Mouse (Mus musculus): Measurements from ENCODE around the gene Pde4d. TPM values are rescaled to one million over a fixed set of nuclear protein-coding genes. Genes with fewer than 3 reads are reported as not detected.

Pde4d gene
- polyA plus RNA-seq, 1 experiment from 2014 or later = 9.8 TPM

GRCm38 (mm10) chr13:109651790-109652605 lies 1202.2 kb downstream of the Pde4d start:
- Histone ChIP-seq H3K4me1 (peaks cover 26% of the 10 kb centered on the region), H3K36me3 (replicated peaks) (no peaks in the 10 kb centered on the region), H3K4me3 (no peak overlapping the region), H3K27me3 (ENCODE audit: poor library complexity, severe bottlenecking) (no peaks in the 10 kb centered on the region), H3K9me3 (no peaks in the 10 kb centered on the region), H3K27ac (no peak overlapping the region)
- 81% methylated on average over 10 of the region's 10 CpGs for WGBS
- no peak for DNase-seq (ENCODE audit: extremely low spot score, low spot score)

GRCm38 (mm10) chr13:109652631-109653030 lies 1202.9 kb downstream of the Pde4d start:
- H3K27me3 ChIP-seq (ENCODE audit: poor library complexity, severe bottlenecking) = no peaks in the 10 kb centered on the region
- H3K9me3 ChIP-seq = no peaks in the 10 kb centered on the region
- H3K36me3 ChIP-seq (replicated peaks) = no peaks in the 10 kb centered on the region
- no peak for DNase-seq (ENCODE audit: extremely low spot score, low spot score)
- no peak overlapping the region for H3K4me3 ChIP-seq
- no peak overlapping the region for H3K27ac ChIP-seq
- WGBS = 66% methylated on average over 7 of the region's 7 CpGs
- peaks cover 26% of the 10 kb centered on the region for H3K4me1 ChIP-seq

- Histone ChIP-seq H3K27me3 (ENCODE audit: poor library complexity, severe bottlenecking) (no peaks in the 10 kb centered on the region), H3K4me1 (peaks cover 31% of the 10 kb centered on the region), H3K36me3 (replicated peaks) (no peaks in the 10 kb centered on the region), H3K4me3 (no peak overlapping the region), H3K9me3 (no peaks in the 10 kb centered on the region), H3K27ac (no peak overlapping the region)
- 55% methylated on average over 3 of the region's 3 CpGs for WGBS
- no peak for DNase-seq (ENCODE audit: extremely low spot score, low spot score)
These were observed 1205.6 kb downstream of the Pde4d start for GRCm38 (mm10) chr13:109655390-109655789.

GRCm38 (mm10) chr13:109659103-109659502 lies 1209.4 kb downstream of the Pde4d start:
- DNase-seq (ENCODE audit: extremely low spot score, low spot score) = no peak
- Histone ChIP-seq H3K36me3 (replicated peaks) (no peaks in the 10 kb centered on the region), H3K4me3 (no peak overlapping the region), H3K4me1 (peaks cover 22% of the 10 kb centered on the region), H3K27ac (no peak overlapping the region), H3K27me3 (ENCODE audit: poor library complexity, severe bottlenecking) (no peaks in the 10 kb centered on the region), H3K9me3 (no peaks in the 10 kb centered on the region)
- 92% methylated on average over 6 of the region's 6 CpGs for WGBS

DNA sequence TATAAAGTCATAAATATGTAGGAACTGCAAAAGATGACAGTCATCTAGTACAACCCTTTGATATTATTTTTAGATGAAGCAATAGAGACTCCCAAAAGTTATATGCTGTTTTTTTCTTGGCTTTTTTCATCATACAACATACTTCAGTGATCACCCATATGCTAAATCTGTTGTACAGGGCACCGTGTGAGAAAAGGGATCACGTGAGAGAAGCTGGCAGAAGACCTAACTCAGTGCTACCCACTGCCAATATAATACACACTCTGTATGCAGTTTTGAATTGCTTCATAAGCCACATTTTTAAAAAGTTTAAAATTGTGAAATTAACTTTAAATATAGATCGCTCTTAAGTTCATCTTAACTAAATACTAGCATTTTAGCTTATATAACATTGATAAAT lies 1211.6 kb downstream of the Pde4d start:
- no peaks in the 10 kb centered on the region for H3K9me3 ChIP-seq
- 92% methylated on average over 3 of the region's 3 CpGs for WGBS
- no peaks in the 10 kb centered on the region for H3K27me3 ChIP-seq (ENCODE audit: poor library complexity, severe bottlenecking)
- H3K4me3 ChIP-seq = no peak overlapping the region
- H3K4me1 ChIP-seq = peaks cover 22% of the 10 kb centered on the region; the same call in 1 of the 2 replicates
- H3K36me3 ChIP-seq (replicated peaks) = no peaks in the 10 kb centered on the region
- no peak for DNase-seq (ENCODE audit: extremely low spot score, low spot score)
- no peak overlapping the region for H3K27ac ChIP-seq

DNA sequence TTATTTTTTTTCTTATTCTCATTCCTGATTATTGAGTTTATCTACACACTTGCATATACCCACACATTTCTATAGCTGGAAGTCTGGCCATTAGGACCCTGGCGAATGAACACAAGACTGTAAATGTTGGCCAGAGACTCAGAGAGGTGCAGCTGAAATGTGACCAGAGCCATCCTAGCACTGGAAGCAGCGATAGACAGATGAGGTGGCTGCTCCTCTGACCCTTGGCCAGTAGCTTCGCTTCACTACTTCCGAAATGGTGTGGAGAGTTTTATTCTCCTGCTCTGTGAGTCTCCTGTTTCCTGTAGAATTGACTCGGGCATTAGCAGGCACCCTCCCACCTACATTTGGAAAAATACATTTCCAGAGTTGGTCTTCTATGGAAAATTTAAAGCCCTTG lies 1212.4 kb downstream of the Pde4d start:
- Histone ChIP-seq H3K27me3 (ENCODE audit: poor library complexity, severe bottlenecking) (no peaks in the 10 kb centered on the region), H3K4me1 (peaks cover 22% of the 10 kb centered on the region; the same call in 1 of the 2 replicates)

GRCm38 (mm10) chr13:109662731-109663130 lies 1213.0 kb downstream of the Pde4d start:
- 54% methylated on average over 3 of the region's 3 CpGs for WGBS
- Histone ChIP-seq H3K9me3 (no peaks in the 10 kb centered on the region), H3K4me3 (no peak overlapping the region), H3K27me3 (ENCODE audit: poor library complexity, severe bottlenecking) (no peaks in the 10 kb centered on the region), H3K36me3 (replicated peaks) (no peaks in the 10 kb centered on the region), H3K27ac (no peak overlapping the region), H3K4me1 (peaks cover 22% of the 10 kb centered on the region; the same call in 1 of the 2 replicates)
- no peak for DNase-seq (ENCODE audit: extremely low spot score, low spot score)

More for the DNA sequence above, 1212.4 kb downstream of the Pde4d start:
- Histone ChIP-seq H3K9me3 (no peaks in the 10 kb centered on the region), H3K4me3 (no peak overlapping the region), H3K27ac (no peak overlapping the region), H3K36me3 (replicated peaks) (no peaks in the 10 kb centered on the region)
- DNase-seq (ENCODE audit: extremely low spot score, low spot score) = no peak
- 74% methylated on average over 5 of the region's 5 CpGs for WGBS

DNA sequence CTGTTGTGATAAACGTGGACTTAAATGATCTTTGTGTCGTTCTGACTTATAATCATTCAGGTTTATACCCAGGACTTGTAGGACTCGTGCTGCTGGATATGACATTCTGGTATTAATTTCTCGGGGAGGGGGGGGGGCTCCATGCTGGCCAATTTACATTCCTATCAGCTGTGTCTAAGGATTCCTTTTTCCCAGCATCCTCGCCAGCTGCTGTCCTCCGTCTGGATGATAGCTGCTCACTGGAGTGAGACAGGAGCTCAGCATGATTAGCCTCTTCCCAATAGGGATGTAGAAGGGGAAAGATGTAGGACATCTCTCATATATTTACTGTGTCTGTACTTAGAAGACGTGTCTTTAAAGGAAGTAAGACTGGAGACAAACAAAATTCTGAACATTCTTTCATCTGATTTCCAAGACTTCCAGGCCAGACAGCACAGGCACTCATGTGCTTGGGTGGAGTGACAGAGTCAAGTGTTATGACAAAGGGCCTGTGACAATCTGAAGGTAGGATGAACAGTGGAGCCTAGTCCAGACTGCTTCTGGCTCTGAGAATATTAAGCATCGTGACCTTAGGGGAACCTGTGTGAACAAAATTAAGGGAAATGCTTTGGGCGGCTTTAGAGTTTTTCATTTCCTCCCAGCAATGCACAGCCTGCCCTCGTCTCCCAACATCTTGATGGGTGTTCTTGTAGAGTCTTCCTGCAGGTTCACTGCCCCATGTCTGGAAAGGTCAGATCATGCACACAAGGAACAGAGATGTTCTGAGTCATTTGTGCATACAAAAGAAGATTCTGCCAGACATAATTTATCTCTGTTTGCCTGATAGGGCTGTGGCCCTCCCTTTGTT lies 1215.4 kb downstream of the Pde4d start:
- Histone ChIP-seq H3K9me3 (no peaks in the 10 kb centered on the region), H3K36me3 (replicated peaks) (no peaks in the 10 kb centered on the region), H3K4me1 (peaks cover 21% of the 10 kb centered on the region), H3K27me3 (ENCODE audit: poor library complexity, severe bottlenecking) (no peaks in the 10 kb centered on the region), H3K4me3 (no peak overlapping the region), H3K27ac (peak overlapping the region; percentile 20; the same call in 1 of the 2 replicates)
- no peak for DNase-seq (ENCODE audit: extremely low spot score, low spot score)
- WGBS = 75% methylated on average over 10 of the region's 10 CpGs

- no peaks in the 10 kb centered on the region for H3K36me3 ChIP-seq (replicated peaks)
- H3K27ac ChIP-seq = 0 out of 2 replicates have a peak overlapping the region, but pooled peaks have one; percentile 20
- no peak overlapping the region for H3K4me3 ChIP-seq
- 91% methylated on average over 10 of the region's 10 CpGs for WGBS
- H3K9me3 ChIP-seq = no peaks in the 10 kb centered on the region
- no peak for DNase-seq (ENCODE audit: extremely low spot score, low spot score)
- H3K4me1 ChIP-seq = peaks cover 27% of the 10 kb centered on the region
- H3K27me3 ChIP-seq (ENCODE audit: poor library complexity, severe bottlenecking) = no peaks in the 10 kb centered on the region
These were observed 1216.2 kb downstream of the Pde4d start for GRCm38 (mm10) chr13:109665803-109666403.

DNA sequence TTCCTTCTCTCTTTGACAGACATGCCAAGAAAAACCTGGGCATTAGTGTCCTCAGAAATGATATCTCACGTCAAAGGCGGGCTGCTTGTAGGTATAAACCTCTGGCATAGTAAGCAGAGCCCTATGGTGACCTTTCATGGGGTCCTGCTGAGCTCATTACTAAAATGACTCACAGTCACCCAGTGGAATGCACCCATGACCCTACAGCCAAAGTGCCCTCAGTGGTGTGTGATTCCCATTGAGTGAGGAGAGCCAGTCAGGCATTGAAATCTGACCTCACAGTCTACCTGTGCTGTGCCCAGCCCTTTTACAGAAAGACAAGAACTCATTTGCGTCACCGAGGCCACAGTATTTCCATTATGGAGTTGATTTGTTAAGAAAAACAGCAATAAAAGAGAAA lies 1220.2 kb downstream of the Pde4d start:
- H3K9me3 ChIP-seq = no peaks in the 10 kb centered on the region
- 80% methylated on average over 4 of the region's 4 CpGs for WGBS
- H3K4me1 ChIP-seq = peaks cover 22% of the 10 kb centered on the region
- no peak for DNase-seq (ENCODE audit: extremely low spot score, low spot score)
- H3K27me3 ChIP-seq (ENCODE audit: poor library complexity, severe bottlenecking) = no peaks in the 10 kb centered on the region
- H3K27ac ChIP-seq = no peak overlapping the region
- H3K4me3 ChIP-seq = no peak overlapping the region
- no peaks in the 10 kb centered on the region for H3K36me3 ChIP-seq (replicated peaks)

- WGBS = 61% methylated on average over 8 of the region's 8 CpGs
- peaks cover 16% of the 10 kb centered on the region for H3K4me1 ChIP-seq
- no peak overlapping the region for H3K27ac ChIP-seq
- H3K4me3 ChIP-seq = no peak overlapping the region
- H3K36me3 ChIP-seq (replicated peaks) = no peaks in the 10 kb centered on the region
- H3K27me3 ChIP-seq (ENCODE audit: poor library complexity, severe bottlenecking) = no peaks in the 10 kb centered on the region
- H3K9me3 ChIP-seq = no peaks in the 10 kb centered on the region
- DNase-seq (ENCODE audit: extremely low spot score, low spot score) = no peak
These were observed 1222.0 kb downstream of the Pde4d start for GRCm38 (mm10) chr13:109671589-109672347.

DNA sequence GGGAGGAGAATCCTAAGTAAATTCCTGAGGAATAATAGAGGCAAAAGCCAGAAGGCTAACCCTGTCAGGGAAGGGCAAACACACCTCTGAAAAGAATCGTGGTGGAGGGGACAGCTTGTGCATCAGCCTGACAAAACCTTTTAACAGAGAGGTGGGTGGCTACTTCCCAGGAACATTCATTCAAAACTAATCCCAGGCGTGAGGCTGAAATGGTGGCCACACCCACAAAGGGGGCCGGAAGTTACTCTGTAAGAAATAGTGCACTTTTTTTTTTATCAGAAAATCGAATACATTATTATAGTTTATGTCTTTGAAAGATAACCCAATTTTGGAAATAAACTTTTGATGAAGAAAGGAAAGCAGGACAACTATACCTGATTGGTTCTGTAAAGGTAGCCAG lies 1227.3 kb downstream of the Pde4d start:
- H3K9me3 ChIP-seq = no peaks in the 10 kb centered on the region
- H3K4me3 ChIP-seq = no peak overlapping the region
- H3K4me1 ChIP-seq = peaks cover under 1% of the 10 kb centered on the region
- no peak for DNase-seq (ENCODE audit: extremely low spot score, low spot score)
- H3K36me3 ChIP-seq (replicated peaks) = no peaks in the 10 kb centered on the region
- no peaks in the 10 kb centered on the region for H3K27me3 ChIP-seq (ENCODE audit: poor library complexity, severe bottlenecking)
- 55% methylated on average over 4 of the region's 4 CpGs for WGBS
- no peak overlapping the region for H3K27ac ChIP-seq

All from forebrain, embryonic 10.5 days (tissue).